Mouse (Mus musculus) olfactory bulb, adult 2 months (tissue): ENCODE data around the gene Nrxn3.

Source experiments
- CTCF ChIP-seq: fragments of 200-500 bp; IDR thresholded peaks from 2 replicates; pipeline ENCODE4 v1.5.1; 2012; ENCODE audit warnings: low read depth, mild to moderate bottlenecking, low read length, moderate library complexity; ENCODE audit not compliant: insufficient read depth
- POLR2A ChIP-seq: fragments of 200-500 bp; IDR thresholded peaks from 2 replicates; pipeline ENCODE4 v1.6.1; 2012; ENCODE audit warnings: mild to moderate bottlenecking, low read depth, low read length, moderate library complexity; ENCODE audit not compliant: insufficient read depth

DNA sequence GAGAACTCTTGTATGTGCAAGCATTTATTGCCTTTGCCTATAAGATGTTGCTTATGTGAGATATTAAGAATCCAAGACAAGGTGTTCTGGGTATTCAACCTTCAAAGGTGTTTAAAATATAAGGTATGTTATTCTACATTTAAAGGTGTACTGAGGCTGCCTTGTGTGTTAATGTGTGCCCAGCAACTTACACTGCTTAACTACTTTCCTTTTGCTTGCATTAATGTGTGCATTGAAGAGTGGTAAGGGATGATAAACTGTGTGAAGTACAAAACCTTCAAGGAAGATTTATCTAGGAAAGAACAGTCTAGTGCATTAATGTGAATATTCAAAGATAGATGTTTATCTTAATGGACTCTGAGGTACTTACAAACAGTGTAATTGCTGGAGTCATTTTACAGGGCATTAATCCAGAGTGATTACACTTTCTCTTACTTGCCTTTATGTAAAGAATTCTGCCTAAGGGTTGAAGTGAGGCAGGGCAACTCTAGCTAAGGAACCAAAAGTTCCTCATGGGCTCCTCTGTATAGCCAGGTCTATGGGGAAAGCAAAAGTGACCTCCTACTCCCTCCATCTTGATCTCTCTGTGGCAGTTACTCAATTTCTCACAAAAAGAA is 1548.2 kb downstream of the Nrxn3 start:
- TF ChIP-seq POLR2A (no peak), CTCF (no peak)
